In genomic region chr16:85767341-85767740, GRCm38 (mm10) we compare ENCODE assay signal across 17 mouse cellular contexts. TPM values are rescaled to one million over a fixed set of nuclear protein-coding genes. Genes with fewer than 3 reads are reported as not detected.
"Had no signal": no experiment of that assay in that cellular context is flagged by ENCODE, and none has a peak within 500 bp of the region (broad histone marks: within the 10 kb centered on the region; RNA-seq: fewer than 3 reads in every experiment).

No protein-coding gene starts in this region.

- H3K9ac ChIP-seq: liver, embryonic 14.5 days; lung, embryonic 14.5 days; midbrain, embryonic 13.5 days; neural tube, embryonic 13.5 days; neural tube, embryonic 15.5 days; stomach, embryonic 15.5 days had no signal

- H3K9me3 ChIP-seq: midbrain, embryonic 10.5 days; midbrain, embryonic 13.5 days; neural tube, embryonic 13.5 days; neural tube, embryonic 15.5 days; stomach, embryonic 15.5 days had no signal

- DNase-seq: lung, adult 18-20 months; lung, embryonic 14.5 days; lung, postnatal 10 days; lung, postnatal 4 days; right cerebral cortex, adult 18-20 months; thymus, adult 2 months; thymus, postnatal 25 days; thymus, postnatal 4 days had no signal

- H3K36me3 ChIP-seq: midbrain, embryonic 10.5 days; midbrain, embryonic 13.5 days; neural tube, embryonic 13.5 days; neural tube, embryonic 15.5 days; stomach, embryonic 15.5 days had no signal

- H3K27me3 ChIP-seq: midbrain, embryonic 13.5 days; neural tube, embryonic 13.5 days; neural tube, embryonic 15.5 days; stomach, embryonic 15.5 days had no signal

- H3K4me2 ChIP-seq: lung, embryonic 14.5 days; midbrain, embryonic 13.5 days; neural tube, embryonic 13.5 days; neural tube, embryonic 15.5 days; stomach, embryonic 15.5 days had no signal

- ATAC-seq: midbrain, embryonic 13.5 days had no signal

- H3K4me3 ChIP-seq: midbrain, embryonic 10.5 days; midbrain, embryonic 13.5 days; myocyte; neural tube, embryonic 13.5 days; neural tube, embryonic 15.5 days; stomach, embryonic 15.5 days had no signal

- H3K27ac ChIP-seq: liver, embryonic 14.5 days; midbrain, embryonic 10.5 days; midbrain, embryonic 13.5 days; neural tube, embryonic 13.5 days; neural tube, embryonic 15.5 days; stomach, embryonic 15.5 days; stomach, postnatal 0 days had no signal

- H3K4me1 ChIP-seq: midbrain, embryonic 13.5 days; neural tube, embryonic 13.5 days; neural tube, embryonic 15.5 days; stomach, embryonic 15.5 days had no signal

RNA-seq across cellular contexts. Expression of gene Adamts1, which starts 35.6 kb away (rescaled TPM):
- total RNA-seq: megakaryocyte, adult 5-6 weeks had no signal
